Mouse (Mus musculus): ENCODE data around the gene Hdac9. TPM values are rescaled to one million over a fixed set of nuclear protein-coding genes. Genes with fewer than 3 reads are reported as not detected.
A peak's percentile ranks its signal among the peaks of the same experiment; 100 is the strongest.

The Hdac9 gene
- polyA plus RNA-seq (2015; fragmentation: Nextera tagmentation; extraction: Ambion mirVana): 22.5 and 26.1 TPM in 2 replicates

- Histone ChIP-seq H3K36me3 (no peaks in the 10 kb centered on the region), H3K27me3 (no peaks in the 10 kb centered on the region), H3K4me3 (no peak within 1 kb of the TSS), H3K27ac (no peak within 1 kb of the TSS), H3K4me1 (replicated peaks) (no peaks in the 10 kb centered on the region), H3K9ac (no peak within 1 kb of the TSS), H3K4me2 (no peak within 1 kb of the TSS), H3K9me3 (replicated peaks) (no peaks in the 10 kb centered on the region)
- WGBS: 54% methylated on average over 1 of the region's 1 CpGs
- no peak for ATAC-seq (replicated peaks; ENCODE audit: insufficient number of reproducible peaks, insufficient read depth, low FRiP score, low read depth)
These were observed at the start of gene Hdac9 for GRCm38 (mm10) chr12:34916995-34917394. TSS of gene Hdac9 (minus strand) at chr12:34917095.

GRCm38 (mm10) chr12:34949066-34949706 lies 32.3 kb upstream of the Hdac9 start:
- whole genome bisulfite sequencing: 69% methylated on average over 6 of the region's 6 CpGs
- no peak for ATAC-seq (replicated peaks; ENCODE audit: insufficient number of reproducible peaks, insufficient read depth, low FRiP score, low read depth)
- no peaks in the 10 kb centered on the region for H3K36me3 ChIP-seq

GRCm38 (mm10) chr12:34937918-34938317 lies 21.0 kb upstream of the Hdac9 start:
- Histone ChIP-seq H3K27me3 (no peaks in the 10 kb centered on the region), H3K4me3 (no peak overlapping the region), H3K36me3 (no peaks in the 10 kb centered on the region), H3K9ac (no peak overlapping the region), H3K4me2 (no peak overlapping the region), H3K27ac (no peak overlapping the region), H3K4me1 (replicated peaks) (no peaks in the 10 kb centered on the region), H3K9me3 (replicated peaks) (no peaks in the 10 kb centered on the region)
- ATAC-seq (replicated peaks; ENCODE audit: insufficient number of reproducible peaks, insufficient read depth, low FRiP score, low read depth): no peak
- 89% methylated on average over 1 of the region's 1 CpGs for WGBS

More at GRCm38 (mm10) chr12:34949066-34949706, 32.3 kb upstream of the Hdac9 start:
- H3K9me3 ChIP-seq (replicated peaks): no peaks in the 10 kb centered on the region
- H3K27ac ChIP-seq: no peak overlapping the region
- H3K4me3 ChIP-seq: no peak overlapping the region
- H3K27me3 ChIP-seq: no peaks in the 10 kb centered on the region
- H3K9ac ChIP-seq: no peak overlapping the region
- no peak overlapping the region for H3K4me2 ChIP-seq
- H3K4me1 ChIP-seq (replicated peaks): no peaks in the 10 kb centered on the region

GRCm38 (mm10) chr12:34908008-34908407 lies 8.9 kb downstream of the Hdac9 start:
- Histone ChIP-seq H3K9me3 (replicated peaks) (no peaks in the 10 kb centered on the region), H3K4me1 (replicated peaks) (peaks cover 9% of the 10 kb centered on the region), H3K4me2 (no peak overlapping the region), H3K27me3 (peaks cover 14% of the 10 kb centered on the region), H3K27ac (no peak overlapping the region), H3K9ac (no peak overlapping the region), H3K4me3 (no peak overlapping the region), H3K36me3 (no peaks in the 10 kb centered on the region)
- WGBS: 67% methylated on average over 2 of the region's 2 CpGs
- ATAC-seq (replicated peaks; ENCODE audit: insufficient number of reproducible peaks, insufficient read depth, low FRiP score, low read depth): no peak

- Histone ChIP-seq H3K27me3 (peaks cover 14% of the 10 kb centered on the region), H3K4me2 (peak overlapping the region; percentile 98), H3K36me3 (no peaks in the 10 kb centered on the region), H3K4me1 (replicated peaks) (peaks cover 9% of the 10 kb centered on the region), H3K9ac (peak overlapping the region; percentile 66), H3K9me3 (replicated peaks) (no peaks in the 10 kb centered on the region), H3K4me3 (peak overlapping the region; percentile 66), H3K27ac (no peak overlapping the region)
- 5% methylated on average over 10 of the region's 10 CpGs for WGBS
- no peak for ATAC-seq (replicated peaks; ENCODE audit: insufficient number of reproducible peaks, insufficient read depth, low FRiP score, low read depth)
These were observed 9.4 kb downstream of the Hdac9 start for GRCm38 (mm10) chr12:34907506-34907850.

GRCm38 (mm10) chr12:34906704-34907505 lies 10.0 kb downstream of the Hdac9 start:
- H3K4me2 ChIP-seq: peak overlapping the region; percentile 98
- 2% methylated on average over 70 of the region's 107 CpGs for WGBS
- no peak overlapping the region for H3K27ac ChIP-seq
- H3K9ac ChIP-seq: peak overlapping the region; percentile 66
- H3K27me3 ChIP-seq: peaks cover 14% of the 10 kb centered on the region
- peak; percentile 83 for ATAC-seq (replicated peaks; ENCODE audit: insufficient number of reproducible peaks, insufficient read depth, low FRiP score, low read depth)
- peak overlapping the region; percentile 66 for H3K4me3 ChIP-seq
- no peaks in the 10 kb centered on the region for H3K36me3 ChIP-seq
- H3K9me3 ChIP-seq (replicated peaks): no peaks in the 10 kb centered on the region
- peaks cover 9% of the 10 kb centered on the region for H3K4me1 ChIP-seq (replicated peaks)

GRCm38 (mm10) chr12:34906376-34906703 lies 10.6 kb downstream of the Hdac9 start:
- Histone ChIP-seq H3K4me2 (peak overlapping the region; percentile 98), H3K9ac (peak overlapping the region; percentile 66), H3K4me1 (replicated peaks) (peaks cover 9% of the 10 kb centered on the region), H3K9me3 (replicated peaks) (no peaks in the 10 kb centered on the region), H3K27me3 (peaks cover 14% of the 10 kb centered on the region), H3K36me3 (no peaks in the 10 kb centered on the region), H3K4me3 (peak overlapping the region; percentile 66), H3K27ac (no peak overlapping the region)
- ATAC-seq (replicated peaks; ENCODE audit: insufficient number of reproducible peaks, insufficient read depth, low FRiP score, low read depth): no peak
- WGBS: under 1% methylated on average over 10 of the region's 10 CpGs

- 85% methylated on average over 8 of the region's 8 CpGs for WGBS
- ATAC-seq (replicated peaks; ENCODE audit: insufficient number of reproducible peaks, insufficient read depth, low FRiP score, low read depth): no peak
- Histone ChIP-seq H3K27ac (no peak overlapping the region), H3K9ac (no peak overlapping the region), H3K9me3 (replicated peaks) (no peaks in the 10 kb centered on the region), H3K4me2 (no peak overlapping the region), H3K4me3 (no peak overlapping the region), H3K36me3 (no peaks in the 10 kb centered on the region), H3K4me1 (replicated peaks) (no peaks in the 10 kb centered on the region), H3K27me3 (peaks cover 3% of the 10 kb centered on the region)
These were observed 16.7 kb downstream of the Hdac9 start for GRCm38 (mm10) chr12:34900241-34900640.

- WGBS: 64% methylated on average over 5 of the region's 5 CpGs
These were observed 22.0 kb downstream of the Hdac9 start for GRCm38 (mm10) chr12:34894867-34895266.

GRCm38 (mm10) chr12:34888694-34889093 lies 28.2 kb downstream of the Hdac9 start:
- H3K36me3 ChIP-seq: no peaks in the 10 kb centered on the region
- H3K4me3 ChIP-seq: no peak overlapping the region
- H3K27ac ChIP-seq: no peak overlapping the region
- no peaks in the 10 kb centered on the region for H3K27me3 ChIP-seq
- 74% methylated on average over 4 of the region's 4 CpGs for WGBS
- no peak overlapping the region for H3K4me2 ChIP-seq
- H3K4me1 ChIP-seq (replicated peaks): no peaks in the 10 kb centered on the region
- no peaks in the 10 kb centered on the region for H3K9me3 ChIP-seq (replicated peaks)
- no peak overlapping the region for H3K9ac ChIP-seq
- ATAC-seq (replicated peaks; ENCODE audit: insufficient number of reproducible peaks, insufficient read depth, low FRiP score, low read depth): no peak

More at GRCm38 (mm10) chr12:34894867-34895266, 22.0 kb downstream of the Hdac9 start:
- Histone ChIP-seq H3K4me3 (no peak overlapping the region), H3K9me3 (replicated peaks) (no peaks in the 10 kb centered on the region), H3K36me3 (no peaks in the 10 kb centered on the region), H3K4me2 (no peak overlapping the region), H3K27me3 (no peaks in the 10 kb centered on the region), H3K4me1 (replicated peaks) (no peaks in the 10 kb centered on the region), H3K27ac (no peak overlapping the region), H3K9ac (no peak overlapping the region)
- no peak for ATAC-seq (replicated peaks; ENCODE audit: insufficient number of reproducible peaks, insufficient read depth, low FRiP score, low read depth)

- H3K4me2 ChIP-seq: no peak overlapping the region
- WGBS: 61% methylated on average over 2 of the region's 2 CpGs
- H3K27me3 ChIP-seq: no peaks in the 10 kb centered on the region
- H3K27ac ChIP-seq: no peak overlapping the region
- no peak for ATAC-seq (replicated peaks; ENCODE audit: insufficient number of reproducible peaks, insufficient read depth, low FRiP score, low read depth)
- H3K36me3 ChIP-seq: no peaks in the 10 kb centered on the region
- H3K4me1 ChIP-seq (replicated peaks): no peaks in the 10 kb centered on the region
- H3K4me3 ChIP-seq: no peak overlapping the region
- no peak overlapping the region for H3K9ac ChIP-seq
- no peaks in the 10 kb centered on the region for H3K9me3 ChIP-seq (replicated peaks)
These were observed 42.0 kb downstream of the Hdac9 start for GRCm38 (mm10) chr12:34874926-34875325.

GRCm38 (mm10) chr12:34871028-34871427 lies 45.9 kb downstream of the Hdac9 start:
- Histone ChIP-seq H3K27me3 (no peaks in the 10 kb centered on the region), H3K9me3 (replicated peaks) (no peaks in the 10 kb centered on the region), H3K4me1 (replicated peaks) (no peaks in the 10 kb centered on the region), H3K36me3 (no peaks in the 10 kb centered on the region), H3K4me2 (no peak overlapping the region), H3K27ac (no peak overlapping the region), H3K9ac (no peak overlapping the region), H3K4me3 (no peak overlapping the region)
- WGBS: 74% methylated on average over 7 of the region's 7 CpGs
- no peak for ATAC-seq (replicated peaks; ENCODE audit: insufficient number of reproducible peaks, insufficient read depth, low FRiP score, low read depth)

All from heart, embryonic 15.5 days (tissue).